Mouse (Mus musculus): ENCODE results near the gene Naxd. TPM values are rescaled to one million over a fixed set of nuclear protein-coding genes. Genes with fewer than 3 reads are reported as not detected.
"Not testable (repeated sequence)": the region's sequence is repeated elsewhere in the genome, so short reads cannot be mapped to it uniquely, and the experiment has no call there.

Gene Naxd
- total RNA-seq, 2 experiments from 2014 or later = 55.5 to 58.7 TPM

DNA sequence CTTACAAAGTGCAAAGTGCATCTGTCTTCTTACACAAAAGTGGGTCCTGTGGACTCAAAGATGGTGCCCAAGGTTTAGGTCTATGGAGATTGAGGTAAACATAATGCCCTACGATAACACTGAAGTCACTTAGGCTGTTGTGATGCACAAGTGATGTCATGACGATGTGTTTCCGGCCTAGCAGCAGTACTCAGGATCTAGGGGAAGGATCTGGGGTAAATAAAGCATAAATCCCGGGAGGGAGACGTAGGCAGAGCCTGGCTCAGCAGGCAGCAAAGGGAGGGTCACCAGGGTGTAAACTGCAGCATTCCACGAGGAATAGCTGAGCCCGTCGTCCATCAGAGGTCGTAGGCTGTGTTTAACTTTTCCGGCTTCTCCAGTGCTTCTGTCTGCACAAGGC is 11.6 kb downstream of the Naxd start:
- no peak for DNase-seq (ENCODE audit: low spot score in 2 of 2)

DNA sequence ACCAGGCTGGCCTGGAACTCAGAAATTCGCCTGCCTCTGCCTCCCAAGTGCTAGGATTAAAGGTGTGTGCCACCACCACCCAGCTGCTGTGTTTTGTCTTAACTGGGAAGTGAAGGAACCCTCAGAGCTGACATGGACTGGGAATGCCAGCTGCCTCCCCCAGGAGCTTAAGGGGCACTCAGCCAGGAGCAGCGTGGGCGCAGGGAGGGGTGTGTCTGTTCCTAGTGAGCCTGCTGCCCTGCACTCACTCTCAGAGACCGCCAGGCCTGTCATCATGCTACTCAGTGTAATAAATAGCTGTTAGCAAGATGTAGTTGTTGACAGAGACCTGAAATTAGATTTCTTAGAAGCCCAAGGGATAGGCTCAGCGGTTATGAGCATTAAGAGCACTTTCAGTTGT is 13.7 kb downstream of the Naxd start:
- DNase-seq (ENCODE audit: low spot score in 2 of 2) = no peak

DNA sequence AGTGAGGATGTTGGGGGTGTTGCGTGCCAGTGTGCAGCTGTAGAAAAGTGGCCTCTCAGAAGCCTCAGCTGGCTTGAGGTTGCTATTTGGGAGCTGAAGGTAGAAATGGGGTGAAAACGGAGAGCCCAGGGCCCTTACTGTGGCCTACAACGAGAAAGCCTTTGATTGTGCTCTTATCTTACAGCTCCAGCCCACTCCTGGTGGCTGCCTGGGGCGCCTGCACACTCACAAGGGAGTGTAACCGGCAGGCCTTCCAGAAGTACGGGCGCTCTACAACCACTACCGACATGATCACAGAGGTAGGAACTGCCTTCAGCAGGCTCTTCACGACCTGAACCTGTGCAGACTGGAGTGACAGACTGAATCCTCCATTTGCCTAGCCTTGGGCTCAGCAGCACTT is 15.4 kb downstream of the Naxd start:
- DNase-seq (ENCODE audit: low spot score in 2 of 2) = no peak

DNA sequence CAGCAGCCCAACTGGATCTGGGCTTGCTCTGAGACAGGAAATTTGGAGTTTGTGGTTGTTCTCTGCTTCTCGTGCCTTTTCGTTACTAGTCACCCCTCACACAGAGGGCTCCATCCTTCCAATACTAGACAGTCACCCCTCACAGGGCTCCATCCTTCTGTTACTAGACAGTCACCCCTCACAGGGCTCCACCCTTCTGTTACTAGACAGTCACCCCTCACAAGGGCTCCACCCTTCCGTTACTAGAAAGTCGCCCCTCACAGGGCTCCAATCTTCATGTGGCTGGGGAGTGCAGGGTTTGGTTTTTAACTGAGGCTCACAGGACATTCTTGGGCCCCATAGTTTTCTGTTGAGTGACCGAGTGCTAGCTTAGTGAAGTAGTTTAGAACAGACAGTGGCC is 15.9 kb downstream of the Naxd start:
- DNase-seq (ENCODE audit: low spot score in 2 of 2) = no peak

DNA sequence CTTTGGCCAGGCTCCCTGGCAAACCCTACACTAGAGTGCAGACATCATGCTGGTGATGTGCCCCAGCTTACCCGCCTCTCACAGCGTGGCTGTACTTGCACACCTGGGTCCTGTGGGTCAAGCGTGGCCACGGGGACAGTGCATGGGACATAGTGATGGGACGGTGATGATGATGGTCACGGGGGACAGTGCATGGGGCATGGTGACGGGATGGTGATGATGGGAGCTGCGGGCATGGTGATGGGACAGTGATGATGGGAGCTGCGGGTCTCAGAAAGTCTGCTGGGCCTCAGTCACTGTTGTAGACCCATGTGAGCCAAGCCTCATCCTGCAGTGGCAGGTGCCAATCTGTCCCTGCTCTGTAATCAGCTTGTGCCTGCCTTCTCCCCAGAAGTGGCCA is 19.0 kb downstream of the Naxd start:
- no peak for DNase-seq (ENCODE audit: low spot score in 2 of 2)

DNA sequence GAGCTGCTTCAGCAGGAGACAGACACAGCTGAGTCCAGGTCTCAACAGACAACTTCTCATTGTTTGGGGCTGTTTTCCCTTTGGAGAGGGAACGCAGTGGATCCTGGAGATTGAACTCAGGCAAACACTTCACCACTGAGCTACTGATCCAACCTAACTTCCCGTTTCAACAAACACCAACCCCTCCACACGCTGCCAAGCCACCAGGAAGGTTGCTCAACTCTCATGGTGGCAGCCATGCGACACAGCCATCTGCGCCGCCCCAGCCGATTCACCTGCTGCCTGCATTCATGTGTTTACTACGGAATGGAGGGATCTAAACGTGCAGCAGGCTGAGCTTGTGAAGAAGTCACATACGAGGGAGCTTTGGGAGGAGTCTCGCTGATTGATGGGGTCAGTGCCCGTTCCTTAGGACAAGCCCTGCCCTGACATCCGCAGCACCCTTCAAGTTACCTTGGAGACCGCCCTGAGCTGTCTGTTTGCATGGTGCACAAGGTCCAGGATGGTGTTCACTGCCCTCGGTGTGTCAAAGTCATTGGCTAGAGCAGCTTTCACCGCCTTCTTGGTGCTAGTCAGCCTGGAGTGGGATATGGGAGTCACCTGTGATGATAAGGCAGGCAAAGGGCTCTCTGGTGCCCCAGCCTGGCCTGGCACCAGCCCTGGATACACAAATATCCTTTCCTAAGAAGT is 20.2 kb downstream of the Naxd start:
- DNase-seq (ENCODE audit: low spot score in 2 of 2) = peak in 1 of 2 experiments; percentile 40

DNA sequence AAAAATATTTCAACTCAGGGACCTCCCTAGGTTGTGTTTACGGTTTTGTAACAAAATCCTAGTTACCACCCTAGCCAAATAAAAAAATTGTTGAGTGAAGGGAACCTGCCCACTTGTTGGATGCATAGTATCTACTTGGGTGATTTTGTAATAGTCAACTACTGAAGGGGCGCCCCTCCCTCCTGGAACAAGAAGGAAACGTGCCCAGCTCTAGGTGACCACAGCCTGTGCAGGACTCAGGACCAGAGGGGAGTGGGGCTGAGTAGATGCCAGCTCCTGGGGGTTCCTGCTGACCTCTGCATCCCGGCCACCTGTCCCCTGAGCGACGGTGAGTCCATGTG is 20.7 kb downstream of the Naxd start:
- DNase-seq (ENCODE audit: low spot score in 2 of 2) = no peak

DNA sequence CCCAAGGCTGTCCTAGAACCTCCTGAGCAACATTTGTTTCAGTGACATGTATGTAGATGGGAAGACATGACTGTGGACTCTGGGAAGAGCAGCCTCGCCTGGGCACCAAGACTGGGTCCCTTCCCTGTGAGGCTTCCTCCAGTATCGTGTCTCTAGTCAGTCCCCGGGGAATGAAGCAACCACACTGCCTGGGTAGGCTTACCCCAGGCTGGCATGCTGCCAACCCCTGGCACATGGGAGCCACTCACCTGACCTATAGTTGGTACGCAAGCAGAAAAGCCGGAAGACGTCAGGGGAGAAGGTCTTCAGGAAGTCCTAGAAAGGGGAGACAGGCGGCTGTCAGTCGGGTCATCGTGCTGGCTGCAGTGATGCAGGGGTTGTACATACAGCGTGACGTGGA is 21.4 kb downstream of the Naxd start:
- no peak for DNase-seq (ENCODE audit: low spot score in 2 of 2)

DNA sequence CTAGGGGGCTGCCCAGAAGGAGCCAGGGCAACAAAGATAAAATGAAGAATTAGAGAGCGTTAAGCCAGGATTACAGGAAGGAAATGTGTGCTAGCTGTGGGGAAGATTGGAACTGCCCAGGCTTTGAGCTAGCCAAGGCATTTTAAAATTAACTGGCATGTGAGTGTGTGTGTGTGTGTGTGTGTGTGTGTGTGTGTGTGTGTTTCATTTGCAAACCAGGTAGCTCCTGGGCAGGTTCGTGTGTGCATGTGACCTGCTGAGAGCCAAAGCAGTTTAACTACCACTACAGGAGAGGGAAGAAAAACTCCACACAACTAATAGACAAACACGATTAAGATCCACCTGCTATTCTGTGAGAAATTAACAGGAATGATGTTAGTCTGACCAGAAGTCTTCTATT is 26.0 kb downstream of the Naxd start:
- no peak for DNase-seq (ENCODE audit: low spot score in 2 of 2)

DNA sequence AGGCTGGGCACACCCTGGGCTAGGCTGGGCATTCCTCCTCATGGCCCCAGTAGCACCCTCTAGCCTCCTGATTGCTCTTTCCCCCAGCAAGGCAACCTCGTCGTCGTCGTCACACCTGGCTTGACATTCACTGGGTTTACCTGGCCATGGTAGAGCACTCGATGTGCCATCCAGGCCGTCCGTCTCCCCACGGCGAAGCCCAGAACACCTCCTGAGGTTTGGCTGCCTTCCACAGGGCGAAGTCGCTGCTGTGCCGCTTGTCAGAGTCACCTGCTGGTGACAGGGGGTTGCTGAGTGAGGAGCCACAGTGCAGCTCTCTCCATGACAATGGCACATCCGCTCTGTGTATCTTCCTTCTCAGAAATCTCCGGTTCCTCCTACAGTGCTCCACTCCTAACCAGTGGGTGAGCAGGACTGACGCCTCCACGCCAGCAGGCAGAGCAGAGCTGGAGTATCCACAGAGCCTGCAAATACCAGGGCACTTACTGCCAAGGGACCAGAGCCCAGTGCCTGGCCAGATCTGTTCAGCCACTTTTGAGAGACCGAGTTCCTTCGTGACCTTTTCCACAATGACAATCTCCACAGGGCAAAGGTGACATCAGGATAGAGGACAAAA is 33.0 kb downstream of the Naxd start:
- DNase-seq (ENCODE audit: low spot score in 2 of 2) = no peak

DNA sequence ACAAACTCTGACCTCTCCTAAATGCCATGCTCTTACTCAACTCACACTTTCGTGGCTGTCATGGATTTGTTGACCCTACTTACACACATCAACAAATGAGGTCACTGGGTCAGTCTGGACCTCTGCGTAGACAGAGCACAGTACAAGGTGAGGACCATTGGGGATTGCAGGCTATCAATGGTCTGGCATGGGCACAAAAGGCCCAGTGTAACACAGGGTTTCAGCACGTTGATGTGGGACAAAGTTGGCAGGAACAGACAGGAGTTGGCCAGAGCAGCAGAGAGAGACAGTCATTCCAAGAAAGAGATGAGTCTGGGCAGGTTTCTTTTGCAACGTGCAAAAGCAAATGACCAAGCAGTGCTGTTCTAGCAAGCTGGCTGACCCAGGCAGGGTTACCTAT is 33.5 kb downstream of the Naxd start:
- DNase-seq (ENCODE audit: low spot score in 2 of 2) = no peak

DNA sequence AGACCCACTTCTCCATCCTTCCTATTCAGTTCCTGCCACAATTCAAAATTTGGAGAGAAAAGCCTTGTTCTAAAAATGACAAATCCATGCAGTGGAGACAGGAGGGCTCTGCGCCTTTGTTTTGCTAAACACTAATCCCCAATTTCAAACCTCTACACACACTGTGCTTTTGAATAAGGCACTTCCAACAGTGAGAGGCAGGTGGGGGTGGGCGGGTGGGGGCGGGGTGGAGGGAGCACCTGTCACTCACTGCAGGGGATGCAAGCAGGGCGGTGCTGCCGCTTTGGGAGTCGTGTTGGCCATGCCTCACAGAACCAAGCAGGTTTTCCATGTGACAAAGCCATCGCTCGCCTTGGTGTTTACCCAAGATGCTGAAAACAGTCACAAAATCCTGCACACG is 37.2 kb downstream of the Naxd start:
- no peak for DNase-seq (ENCODE audit: low spot score in 2 of 2)

DNA sequence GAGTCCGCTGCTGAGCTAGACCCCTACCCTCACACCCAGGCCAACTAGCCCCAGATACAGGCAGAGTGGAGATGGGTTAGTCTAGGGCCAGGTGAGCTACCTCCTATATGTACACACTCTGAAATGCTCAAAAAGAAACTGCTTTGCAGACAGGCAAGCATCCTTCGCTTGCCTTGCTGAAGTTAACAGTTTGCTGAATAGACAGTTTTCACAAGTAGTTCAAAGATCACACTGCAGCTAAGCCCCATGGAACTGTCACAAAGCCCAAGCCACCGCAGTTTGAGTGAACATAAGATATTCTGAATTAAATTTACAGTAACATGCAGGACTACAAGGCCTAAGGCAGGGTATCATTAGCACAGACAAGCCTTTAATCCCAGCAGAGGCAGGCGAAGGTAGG is 41.7 kb downstream of the Naxd start:
- no peak for DNase-seq (ENCODE audit: low spot score in 2 of 2)

DNA sequence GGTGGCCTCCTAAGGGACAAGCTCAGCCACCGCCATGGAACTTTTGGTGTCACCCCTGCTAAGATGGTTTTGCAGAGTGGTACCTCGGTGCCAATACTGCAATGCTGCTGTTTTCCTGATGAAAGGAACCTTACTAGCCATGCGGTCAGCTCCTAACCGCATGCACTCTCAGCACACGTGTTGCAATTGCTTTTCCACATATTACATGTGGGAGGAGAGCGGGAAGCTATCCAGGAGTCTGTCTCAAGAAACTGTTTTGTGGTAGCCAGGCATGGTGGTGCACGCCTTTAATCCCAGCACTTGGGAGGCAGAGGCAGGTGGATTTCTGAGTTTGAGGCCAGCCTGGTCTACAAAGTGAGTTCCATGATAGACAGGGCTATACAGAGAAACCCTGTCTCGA is 42.9 kb downstream of the Naxd start:
- no peak for DNase-seq (ENCODE audit: low spot score in 2 of 2)

DNA sequence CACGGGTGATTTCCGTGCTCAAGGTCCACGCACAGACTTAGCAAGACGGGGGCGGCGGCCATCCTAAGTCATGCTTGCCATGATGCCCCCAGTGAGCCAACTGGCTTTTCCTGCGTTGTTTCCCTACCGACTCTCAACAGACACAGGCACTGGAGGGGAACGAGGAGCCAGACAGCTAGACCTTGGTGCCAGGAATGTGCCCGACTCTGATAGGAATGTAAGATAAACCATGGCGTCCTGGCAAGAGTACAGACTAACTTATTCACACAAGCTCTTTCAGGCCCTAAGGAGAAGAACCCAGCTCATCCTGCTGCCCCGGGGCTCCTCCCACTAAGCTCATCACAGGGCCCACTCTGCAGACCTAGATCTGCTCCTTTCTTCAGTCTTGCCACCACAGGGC is 44.7 kb downstream of the Naxd start:
- DNase-seq (ENCODE audit: low spot score in 2 of 2) = no peak

DNA sequence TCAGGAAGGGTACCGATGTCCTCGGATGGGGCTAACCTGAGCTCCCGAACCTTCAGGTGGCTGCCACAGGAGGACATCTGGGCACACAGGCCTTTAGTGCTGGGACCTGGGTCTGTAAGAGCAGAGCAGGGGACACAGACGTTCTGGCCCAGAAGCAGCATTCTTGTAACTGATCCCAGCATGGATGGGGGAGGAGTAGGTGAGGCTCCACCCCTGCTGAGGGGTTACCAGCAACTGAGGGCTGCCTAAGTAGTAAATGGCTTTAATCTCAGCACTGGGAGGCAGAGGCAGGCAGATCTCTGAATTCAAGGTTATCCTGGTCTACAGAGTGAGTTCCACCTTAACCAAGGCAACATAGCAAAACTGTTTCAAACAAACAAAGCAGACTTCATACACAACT is 45.6 kb downstream of the Naxd start:
- no peak for DNase-seq (ENCODE audit: low spot score in 2 of 2)

DNA sequence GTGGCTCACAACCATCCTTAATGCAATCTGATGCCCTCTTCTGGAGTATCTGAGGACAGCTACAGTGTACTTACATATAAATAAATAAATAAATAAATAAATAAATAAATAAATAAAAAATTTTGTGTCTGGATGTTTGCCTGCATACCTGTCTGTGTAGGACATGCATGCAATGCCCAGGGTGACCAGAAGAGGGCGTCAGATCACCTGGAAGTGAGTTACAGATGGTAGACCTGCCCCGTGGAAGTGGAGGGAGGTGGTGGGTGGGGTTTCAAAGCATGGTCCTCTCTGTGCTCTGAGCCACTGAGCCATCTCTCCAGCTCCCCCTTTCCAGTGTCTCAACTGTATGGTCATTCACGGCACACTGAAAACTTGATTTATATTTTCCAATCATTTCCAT is 47.1 kb downstream of the Naxd start:
- DNase-seq (ENCODE audit: low spot score in 2 of 2) = peak in 1 of 2 experiments; percentile 29

DNA sequence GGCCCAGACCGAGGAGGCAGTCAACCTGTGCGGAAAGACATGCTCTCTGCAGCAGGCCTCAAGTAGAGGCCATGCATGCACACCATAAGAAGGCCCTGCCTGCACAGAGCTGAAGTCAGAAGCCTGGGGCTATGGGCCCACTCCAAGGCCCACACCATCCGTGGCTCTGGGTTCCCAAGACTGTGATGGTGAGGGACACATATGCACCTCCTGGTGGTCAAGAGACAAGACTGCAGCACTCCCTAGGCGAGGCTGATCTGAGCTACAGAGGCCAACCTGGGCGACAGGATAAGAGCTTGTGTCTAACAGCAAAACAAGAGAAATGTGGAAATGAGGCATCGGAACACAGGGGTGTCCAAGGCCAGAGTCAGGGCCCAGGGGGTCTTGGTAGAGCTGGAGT is 49.8 kb downstream of the Naxd start:
- DNase-seq (ENCODE audit: low spot score in 2 of 2) = no peak

DNA sequence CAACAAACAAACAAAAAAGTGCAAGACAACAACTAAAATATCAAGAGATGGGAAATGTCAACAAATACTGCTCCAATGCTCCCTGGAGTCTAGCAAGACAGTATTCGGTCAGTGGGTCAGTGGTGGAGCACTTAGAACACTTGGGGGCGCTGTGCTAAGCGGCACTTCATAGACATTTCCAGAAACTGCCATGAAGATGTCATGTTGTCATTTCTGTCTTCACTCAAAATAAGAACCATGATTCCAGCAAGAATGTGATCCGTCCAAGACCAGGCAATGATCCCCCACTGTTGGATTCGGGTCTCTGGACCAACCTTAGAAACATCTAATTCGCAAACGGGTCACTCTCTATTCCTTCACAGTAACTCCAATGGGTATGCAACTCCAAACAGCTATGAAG is 52.4 kb downstream of the Naxd start:
- DNase-seq (ENCODE audit: low spot score in 2 of 2) = peak; percentile 30 to 31

DNA sequence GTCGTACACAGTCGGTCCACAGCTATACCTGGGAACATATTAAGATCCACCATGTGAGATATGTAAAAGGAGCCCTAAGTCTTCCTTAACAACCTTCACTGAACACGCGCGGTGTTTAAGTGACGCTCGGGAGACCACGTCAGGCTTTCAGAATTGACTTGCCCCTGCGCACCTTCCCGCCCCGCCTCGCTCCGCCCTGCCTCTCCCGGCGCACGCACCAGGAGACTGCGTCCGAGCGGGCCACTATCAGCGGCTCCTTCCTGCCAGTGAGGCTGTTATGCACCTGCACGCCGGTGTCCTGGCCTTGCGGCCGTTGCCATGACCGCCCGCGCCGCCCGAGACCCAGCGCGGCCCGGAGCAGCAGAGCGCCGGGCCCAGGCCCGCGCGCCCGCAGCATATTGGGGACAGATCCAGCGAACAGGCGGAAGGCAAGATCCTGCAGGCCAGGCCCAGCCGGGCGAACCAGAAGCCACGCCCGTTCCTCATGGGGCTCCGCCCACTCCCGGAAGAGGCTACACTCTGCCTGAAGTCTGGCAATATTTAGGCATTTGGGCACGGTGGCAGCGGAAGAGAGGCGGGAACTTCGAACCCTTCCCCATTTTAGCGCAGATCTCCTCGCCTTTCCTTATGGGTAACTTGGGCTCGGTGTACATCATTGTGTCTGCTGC is 53.1 kb downstream of the Naxd start, which contains the start of gene Cars2:
TSS of gene Cars2 (minus strand) at position 503 of the 668 bp plus-strand sequence.
- peak; percentile 82 to 92 for DNase-seq (ENCODE audit: low spot score in 2 of 2)

DNA sequence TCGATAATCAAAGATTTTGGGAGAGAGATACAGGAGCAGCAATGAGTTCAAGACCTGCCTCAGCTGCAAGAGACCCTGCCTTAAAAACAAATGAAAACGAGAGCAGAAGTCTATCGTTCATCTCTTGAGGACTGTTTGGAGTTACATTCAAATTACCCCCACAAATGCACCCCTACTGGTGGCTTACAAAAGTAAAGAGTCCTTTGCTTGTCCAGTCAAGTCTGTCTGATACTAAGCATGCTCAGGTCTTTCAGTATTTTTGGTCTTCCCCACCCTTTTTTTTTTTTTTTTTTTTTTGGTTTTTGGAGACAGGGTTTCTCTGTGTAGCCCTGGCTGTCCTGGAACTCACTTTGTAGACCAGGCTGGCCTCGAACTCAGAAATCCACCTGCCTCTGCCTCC is 54.2 kb downstream of the Naxd start:
- not testable (repeated sequence) for DNase-seq (ENCODE audit: low spot score in 2 of 2)

DNA sequence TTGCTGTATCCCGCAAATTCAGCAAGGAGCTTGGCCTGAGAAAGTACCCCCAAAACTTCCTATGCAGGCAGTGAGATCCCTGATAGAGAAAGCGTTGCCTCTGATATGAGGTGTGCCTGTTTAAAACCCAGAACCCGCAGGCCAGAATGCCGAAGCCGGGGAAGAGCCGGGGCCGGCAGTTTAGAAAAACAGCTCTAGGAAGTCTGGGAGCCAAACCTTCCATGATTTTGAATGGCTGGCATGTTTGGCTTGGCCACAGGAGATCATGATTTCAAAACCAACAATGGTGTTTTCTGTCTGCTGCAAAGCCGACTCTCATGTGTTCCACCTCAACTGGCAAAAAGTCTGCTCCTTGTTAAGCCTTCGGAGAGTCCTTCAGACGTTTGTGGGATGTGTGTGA is 55.1 kb downstream of the Naxd start:
- no peak for DNase-seq (ENCODE audit: low spot score in 2 of 2)

Measured in layer of hippocampus, postnatal 14 days (tissue).